Mouse (Mus musculus) MEL (cell line): Measurements from ENCODE around the gene E130309D02Rik. TPM values are rescaled to one million over a fixed set of nuclear protein-coding genes. Genes with fewer than 3 reads are reported as not detected.

Experiments
- DNase-seq: peaks from one replicate; pipeline ENCODE4 v3.0.0; 2011; ENCODE audit warnings: low read depth, low spot score
- H3K27ac ChIP-seq: 2 replicates; pipeline ENCODE4 v1.5.1; 2012; ENCODE audit warnings: low read depth, mild to moderate bottlenecking, control low read depth, low read length, moderate library complexity; ENCODE audit not compliant: control insufficient read depth
- H3K27me3 ChIP-seq, 2 experiments: fragments of 150-350 bp in 1 of 2; sonication (generic) in 1 of 2; 2 replicates each; pipeline ENCODE4 v1.6.1; 2012; ENCODE audit warnings: low read length in 2 of 2, mild to moderate bottlenecking in 2 of 2, improper control_type of control experiment in 1 of 2, moderate library complexity in 1 of 2; ENCODE audit not compliant: insufficient read depth in 2 of 2, control insufficient read depth in 1 of 2
- H3K36me3 ChIP-seq, 2 experiments: 2 replicates each; pipeline ENCODE4 v1.6.1; 2012 to 2014; ENCODE audit warnings: low read length in 2 of 2, improper control_type of control experiment in 1 of 2, inconsistent platforms in 1 of 2, mild to moderate bottlenecking in 1 of 2; ENCODE audit not compliant: insufficient read depth in 2 of 2, control insufficient read depth in 1 of 2
- H3K4me1 ChIP-seq, 2 experiments: fragments of 150-350 bp in 1 of 2; sonication (generic) in 1 of 2; 2 replicates each; pipeline ENCODE4 v1.6.1; 2012; ENCODE audit warnings: low read length in 2 of 2, improper control_type of control experiment in 1 of 2, mild to moderate bottlenecking in 1 of 2; ENCODE audit not compliant: insufficient read depth in 2 of 2, control insufficient read depth in 1 of 2
- H3K4me3 ChIP-seq, 2 experiments: fragments of 150-350 bp in 1 of 2; sonication (generic) in 1 of 2; 2 replicates each; pipeline ENCODE4 v1.5.1; 2012; ENCODE audit warnings: low read depth in 2 of 2, low read length in 2 of 2, mild to moderate bottlenecking in 2 of 2, moderate library complexity in 2 of 2, control low read depth in 1 of 2, improper control_type of control experiment in 1 of 2; ENCODE audit not compliant: control insufficient read depth in 1 of 2, insufficient read depth in 1 of 2
- H3K79me2 ChIP-seq: 2 replicates; pipeline ENCODE4 v1.6.1; 2012; ENCODE audit warnings: mild to moderate bottlenecking, low read length, moderate library complexity; ENCODE audit not compliant: control insufficient read depth, poor library complexity, insufficient read depth
- H3K9ac ChIP-seq: 2 replicates; pipeline ENCODE4 v1.6.1; 2012; ENCODE audit warnings: low read depth, mild to moderate bottlenecking, control low read depth, low read length, moderate library complexity; ENCODE audit not compliant: control insufficient read depth, poor library complexity, severe bottlenecking
- H3K9me3 ChIP-seq: fragments of 150-350 bp; sonication (generic); replicated peaks from 2 replicates; pipeline ENCODE4 v1.6.1; 2012; ENCODE audit warnings: mild to moderate bottlenecking, low read length, improper control_type of control experiment, moderate library complexity; ENCODE audit not compliant: insufficient read depth
- BHLHE40 ChIP-seq: IDR thresholded peaks from 2 replicates; pipeline ENCODE4 v1.6.1; 2012; ENCODE audit warnings: low read depth, mild to moderate bottlenecking, inconsistent platforms, low read length, improper control_type of control experiment, borderline replicate concordance
- CHD1 ChIP-seq: IDR thresholded peaks from 2 replicates; pipeline ENCODE4 v1.6.1; 2012; ENCODE audit warnings: low read depth, mild to moderate bottlenecking, inconsistent platforms, low read length, improper control_type of control experiment
- CHD2 ChIP-seq: IDR thresholded peaks from 2 replicates; pipeline ENCODE4 v1.6.1; 2011; ENCODE audit warnings: low read length, improper control_type of control experiment
- CTCF ChIP-seq, 3 experiments: IDR thresholded peaks in 2 of 3; conservative IDR thresholded peaks in 1 of 3; 2 replicates each; pipeline ENCODE4 v1.5.1; 2011 to 2012; ENCODE audit warnings: low read length in 3 of 3, low read depth in 2 of 3, mild to moderate bottlenecking in 2 of 3, improper control_type of control experiment in 1 of 3, inconsistent platforms in 1 of 3, mixed read lengths in 1 of 3, moderate library complexity in 1 of 3; ENCODE audit not compliant: control insufficient read depth in 1 of 3, insufficient read depth in 1 of 3, poor library complexity in 1 of 3, severe bottlenecking in 1 of 3
- E2F4 ChIP-seq: IDR thresholded peaks from 2 replicates; pipeline ENCODE4 v1.6.1; 2011; ENCODE audit warnings: low read depth, low read length, improper control_type of control experiment, borderline replicate concordance
- ELF1 ChIP-seq: IDR thresholded peaks from 2 replicates; pipeline ENCODE4 v1.6.1; 2014; ENCODE audit warnings: low read depth, mild to moderate bottlenecking, inconsistent platforms, low read length, improper control_type of control experiment, moderate library complexity
- GATA1 ChIP-seq: IDR thresholded peaks from 2 replicates; pipeline ENCODE4 v1.6.1; 2011; ENCODE audit warnings: low read depth, low read length, improper control_type of control experiment
- JUND ChIP-seq: IDR thresholded peaks from 2 replicates; pipeline ENCODE4 v1.6.1; 2011; ENCODE audit warnings: low read depth, mild to moderate bottlenecking, improper control_type of control experiment, low read length
- KAT2A ChIP-seq: conservative IDR thresholded peaks from 2 replicates; pipeline ENCODE4 v1.6.1; 2012; ENCODE audit warnings: low read depth, low read length, improper control_type of control experiment, inconsistent platforms
- MAX ChIP-seq: IDR thresholded peaks from 2 replicates; pipeline ENCODE4 v1.6.1; 2011; ENCODE audit warnings: low read length, improper control_type of control experiment
- MAZ ChIP-seq: IDR thresholded peaks from 2 replicates; pipeline ENCODE4 v1.6.1; 2012; ENCODE audit warnings: low read depth, mild to moderate bottlenecking, inconsistent platforms, low read length, improper control_type of control experiment
- MEF2A ChIP-seq: IDR thresholded peaks from 2 replicates; pipeline ENCODE4 v1.6.1; 2014; ENCODE audit warnings: low read depth, mild to moderate bottlenecking, inconsistent platforms, low read length, improper control_type of control experiment; ENCODE audit not compliant: poor library complexity, insufficient replicate concordance, severe bottlenecking; ENCODE audit errors: extremely low read depth
- MXI1 ChIP-seq: IDR thresholded peaks from 2 replicates; pipeline ENCODE4 v1.6.1; 2011; ENCODE audit warnings: mild to moderate bottlenecking, low read depth, low read length, improper control_type of control experiment
- MYB ChIP-seq: IDR thresholded peaks from 2 replicates; pipeline ENCODE4 v1.6.1; 2011; ENCODE audit warnings: mild to moderate bottlenecking, low read depth, low read length, improper control_type of control experiment
- RAD21 ChIP-seq: IDR thresholded peaks from 2 replicates; pipeline ENCODE4 v1.6.1; 2011; ENCODE audit warnings: mild to moderate bottlenecking, low read depth, low read length, improper control_type of control experiment
- RCOR1 ChIP-seq: IDR thresholded peaks from 2 replicates; pipeline ENCODE4 v1.6.1; 2012; ENCODE audit warnings: low read depth, mild to moderate bottlenecking, inconsistent platforms, low read length, improper control_type of control experiment
- SIN3A ChIP-seq: IDR thresholded peaks from 2 replicates; pipeline ENCODE4 v1.6.1; 2012; ENCODE audit warnings: low read length, improper control_type of control experiment, inconsistent platforms
- SMC3 ChIP-seq: IDR thresholded peaks from 2 replicates; pipeline ENCODE4 v1.6.1; 2011; ENCODE audit warnings: low read depth, low read length, improper control_type of control experiment
- USF1 ChIP-seq: IDR thresholded peaks from 2 replicates; pipeline ENCODE4 v1.6.1; 2014; ENCODE audit warnings: low read depth, mild to moderate bottlenecking, inconsistent platforms, low read length, improper control_type of control experiment, moderate library complexity
- ZKSCAN1 ChIP-seq: IDR thresholded peaks from 2 replicates; pipeline ENCODE4 v1.6.1; 2012; ENCODE audit warnings: low read depth, mild to moderate bottlenecking, inconsistent platforms, low read length, improper control_type of control experiment, moderate library complexity
- ZMIZ1 ChIP-seq: IDR thresholded peaks from 2 replicates; pipeline ENCODE4 v1.6.1; 2012; ENCODE audit warnings: low read depth, mild to moderate bottlenecking, inconsistent platforms, low read length, improper control_type of control experiment, moderate library complexity
- polyA plus RNA-seq, 2 experiments: library from polyadenylated mRNA; stranded (reverse) in 1 of 2; unstranded in 1 of 2; fragments of >175 nt in 1 of 2; fragments of >200 nt in 1 of 2; gene quantifications; 2 replicates each; pipeline versions ENCODE4 v1.2.1 to v1.2.4; 2012; ENCODE audit warnings: low replicate concordance in 2 of 2, low read depth in 1 of 2; ENCODE audit not compliant: insufficient read length in 2 of 2, insufficient read depth in 1 of 2, missing spikeins in 1 of 2
- total RNA-seq: library from RNA; depleted of rRNA; stranded (reverse); fragments of 300-350 nt; gene quantifications from 2 replicates; pipeline ENCODE4 v1.2.3, GENCODE M21; 2012

E130309D02Rik gene
- total and polyA plus RNA-seq, 3 experiments: 59.3 to 92.4 TPM; not detected in 1

GRCm38 (mm10) chr5:143261636-143262035, 53.5 kb downstream of the E130309D02Rik start:
- Histone ChIP-seq H3K9ac (no peak overlapping the region), H3K36me3 (peaks cover 0 to 4% of the 10 kb centered on the region in 2 experiments; a peak in 1 of 4 replicates), H3K79me2 (no peaks in the 10 kb centered on the region), H3K27ac (no peak overlapping the region), H3K4me1 (peaks cover 5 to 13% of the 10 kb centered on the region in 2 experiments), H3K27me3 (no peaks in the 10 kb centered on the region), H3K4me3 (no peak overlapping the region), H3K9me3 (no peaks in the 10 kb centered on the region)
- no peak for DNase-seq
- no peak for TF ChIP-seq MAZ
- no peak for TF ChIP-seq MEF2A
- TF ChIP-seq RCOR1: no peak
- TF ChIP-seq CTCF (IDR thresholded peaks at IDR 0.05 in 2 of 3, conservative IDR thresholded peaks at IDR 0.05 in 1 of 3; ENCODE audit: control insufficient read depth in 1 of 3, insufficient read depth in 1 of 3, low read depth in 2 of 3, low read length in 3 of 3, poor library complexity in 1 of 3, severe bottlenecking in 1 of 3): no peak
- no peak for TF ChIP-seq RAD21
- TF ChIP-seq BHLHE40: no peak
- TF ChIP-seq MXI1: no peak
- no peak for TF ChIP-seq MAX
- TF ChIP-seq SIN3A: no peak
- no peak for TF ChIP-seq JUND
- TF ChIP-seq SMC3: no peak
- no peak for TF ChIP-seq ZKSCAN1
- no peak for TF ChIP-seq ZMIZ1

GRCm38 (mm10) chr5:143255802-143256201, 59.4 kb downstream of the E130309D02Rik start:
- Histone ChIP-seq H3K4me1 (peaks cover 5 to 13% of the 10 kb centered on the region in 2 experiments), H3K36me3 (peaks cover 0 to 4% of the 10 kb centered on the region in 2 experiments; a peak in 2 of 4 replicates)

More at GRCm38 (mm10) chr5:143255802-143256201, 59.4 kb downstream of the E130309D02Rik start:
- Histone ChIP-seq H3K9ac (no peak overlapping the region), H3K79me2 (no peaks in the 10 kb centered on the region), H3K27me3 (no peaks in the 10 kb centered on the region), H3K4me3 (no peak overlapping the region), H3K9me3 (no peaks in the 10 kb centered on the region), H3K27ac (no peak overlapping the region)
- no peak for TF ChIP-seq E2F4
- TF ChIP-seq SIN3A: no peak
- TF ChIP-seq RCOR1: no peak
- TF ChIP-seq GATA1: no peak
- no peak for TF ChIP-seq CHD2
- TF ChIP-seq CTCF (IDR thresholded peaks at IDR 0.05 in 2 of 3, conservative IDR thresholded peaks at IDR 0.05 in 1 of 3; ENCODE audit: control insufficient read depth in 1 of 3, insufficient read depth in 1 of 3, low read depth in 2 of 3, low read length in 3 of 3, poor library complexity in 1 of 3, severe bottlenecking in 1 of 3): no peak
- TF ChIP-seq USF1: no peak
- no peak for TF ChIP-seq CHD1
- no peak for TF ChIP-seq KAT2A
- no peak for TF ChIP-seq ELF1
- no peak for TF ChIP-seq JUND
- no peak for TF ChIP-seq MEF2A
- no peak for TF ChIP-seq MYB
- TF ChIP-seq RAD21: no peak
- DNase-seq: no peak
